Mouse (Mus musculus): ENCODE results near the gene Rps21. TPM values are rescaled to one million over a fixed set of nuclear protein-coding genes. Genes with fewer than 3 reads are reported as not detected.

Rps21 gene
- polyA plus RNA-seq, 1 experiment, result 2,108 TPM

GRCm38 (mm10) chr2:180274523-180274922 lies 17.3 kb downstream of the Rps21 start:
- no peak for TF ChIP-seq CTCF (IDR thresholded peaks at IDR 0.05; ENCODE audit: borderline replicate concordance, extremely low read depth, insufficient read depth, insufficient read length)
- TF ChIP-seq POLR2A (IDR thresholded peaks at IDR 0.05; ENCODE audit: borderline replicate concordance, extremely low read depth, insufficient read depth, insufficient read length, poor library complexity, severe bottlenecking), result no peak
- DNase-seq (ENCODE audit: low read depth), result no peak

GRCm38 (mm10) chr2:180275836-180276235 lies 18.7 kb downstream of the Rps21 start:
- no peak for TF ChIP-seq POLR2A (IDR thresholded peaks at IDR 0.05; ENCODE audit: borderline replicate concordance, extremely low read depth, insufficient read depth, insufficient read length, poor library complexity, severe bottlenecking)
- TF ChIP-seq CTCF (IDR thresholded peaks at IDR 0.05; ENCODE audit: borderline replicate concordance, extremely low read depth, insufficient read depth, insufficient read length), result peak; percentile 98
- DNase-seq (ENCODE audit: low read depth), result peak; percentile 90

GRCm38 (mm10) chr2:180276385-180276784 lies 19.2 kb downstream of the Rps21 start:
- no peak for DNase-seq (ENCODE audit: low read depth)
- TF ChIP-seq CTCF (IDR thresholded peaks at IDR 0.05; ENCODE audit: borderline replicate concordance, extremely low read depth, insufficient read depth, insufficient read length) (no peak), POLR2A (IDR thresholded peaks at IDR 0.05; ENCODE audit: borderline replicate concordance, extremely low read depth, insufficient read depth, insufficient read length, poor library complexity, severe bottlenecking) (no peak)

- TF ChIP-seq CTCF (IDR thresholded peaks at IDR 0.05; ENCODE audit: borderline replicate concordance, extremely low read depth, insufficient read depth, insufficient read length) (no peak), POLR2A (IDR thresholded peaks at IDR 0.05; ENCODE audit: borderline replicate concordance, extremely low read depth, insufficient read depth, insufficient read length, poor library complexity, severe bottlenecking) (no peak)
- DNase-seq (ENCODE audit: low read depth), result no peak
These were observed 19.7 kb downstream of the Rps21 start for GRCm38 (mm10) chr2:180276851-180277259.

- TF ChIP-seq POLR2A (IDR thresholded peaks at IDR 0.05; ENCODE audit: borderline replicate concordance, extremely low read depth, insufficient read depth, insufficient read length, poor library complexity, severe bottlenecking) (no peak), CTCF (IDR thresholded peaks at IDR 0.05; ENCODE audit: borderline replicate concordance, extremely low read depth, insufficient read depth, insufficient read length) (no peak)
- no peak for DNase-seq (ENCODE audit: low read depth)
These were observed 20.7 kb downstream of the Rps21 start for GRCm38 (mm10) chr2:180277773-180278320.

- TF ChIP-seq CTCF (IDR thresholded peaks at IDR 0.05; ENCODE audit: borderline replicate concordance, extremely low read depth, insufficient read depth, insufficient read length), result no peak
- TF ChIP-seq POLR2A (IDR thresholded peaks at IDR 0.05; ENCODE audit: borderline replicate concordance, extremely low read depth, insufficient read depth, insufficient read length, poor library complexity, severe bottlenecking), result no peak
- no peak for DNase-seq (ENCODE audit: low read depth)
These were observed 22.1 kb downstream of the Rps21 start for GRCm38 (mm10) chr2:180279321-180279720.

- TF ChIP-seq POLR2A (IDR thresholded peaks at IDR 0.05; ENCODE audit: borderline replicate concordance, extremely low read depth, insufficient read depth, insufficient read length, poor library complexity, severe bottlenecking) (no peak), CTCF (IDR thresholded peaks at IDR 0.05; ENCODE audit: borderline replicate concordance, extremely low read depth, insufficient read depth, insufficient read length) (no peak)
- no peak for DNase-seq (ENCODE audit: low read depth)
These were observed 31.8 kb downstream of the Rps21 start for GRCm38 (mm10) chr2:180288966-180289365.

GRCm38 (mm10) chr2:180289440-180290108 lies 32.4 kb downstream of the Rps21 start, which contains the start of gene Rbbp8nl:
TSS of gene Rbbp8nl (minus strand) at chr2:180289879.
- TF ChIP-seq POLR2A (IDR thresholded peaks at IDR 0.05; ENCODE audit: borderline replicate concordance, extremely low read depth, insufficient read depth, insufficient read length, poor library complexity, severe bottlenecking), result no peak
- TF ChIP-seq CTCF (IDR thresholded peaks at IDR 0.05; ENCODE audit: borderline replicate concordance, extremely low read depth, insufficient read depth, insufficient read length), result no peak
- DNase-seq (ENCODE audit: low read depth), result no peak

GRCm38 (mm10) chr2:180290503-180290902 lies 33.3 kb downstream of the Rps21 start:
- no peak for DNase-seq (ENCODE audit: low read depth)
- no peak for TF ChIP-seq CTCF (IDR thresholded peaks at IDR 0.05; ENCODE audit: borderline replicate concordance, extremely low read depth, insufficient read depth, insufficient read length)
- TF ChIP-seq POLR2A (IDR thresholded peaks at IDR 0.05; ENCODE audit: borderline replicate concordance, extremely low read depth, insufficient read depth, insufficient read length, poor library complexity, severe bottlenecking), result no peak

- TF ChIP-seq CTCF (IDR thresholded peaks at IDR 0.05; ENCODE audit: borderline replicate concordance, extremely low read depth, insufficient read depth, insufficient read length) (no peak), POLR2A (IDR thresholded peaks at IDR 0.05; ENCODE audit: borderline replicate concordance, extremely low read depth, insufficient read depth, insufficient read length, poor library complexity, severe bottlenecking) (no peak)
- no peak for DNase-seq (ENCODE audit: low read depth)
These were observed 34.4 kb downstream of the Rps21 start for GRCm38 (mm10) chr2:180291566-180291965.

GRCm38 (mm10) chr2:180292026-180292425 lies 34.8 kb downstream of the Rps21 start:
- TF ChIP-seq CTCF (IDR thresholded peaks at IDR 0.05; ENCODE audit: borderline replicate concordance, extremely low read depth, insufficient read depth, insufficient read length) (no peak), POLR2A (IDR thresholded peaks at IDR 0.05; ENCODE audit: borderline replicate concordance, extremely low read depth, insufficient read depth, insufficient read length, poor library complexity, severe bottlenecking) (no peak)
- no peak for DNase-seq (ENCODE audit: low read depth)

- TF ChIP-seq POLR2A (IDR thresholded peaks at IDR 0.05; ENCODE audit: borderline replicate concordance, extremely low read depth, insufficient read depth, insufficient read length, poor library complexity, severe bottlenecking) (no peak), CTCF (IDR thresholded peaks at IDR 0.05; ENCODE audit: borderline replicate concordance, extremely low read depth, insufficient read depth, insufficient read length) (no peak)
- no peak for DNase-seq (ENCODE audit: low read depth)
These were observed 35.7 kb downstream of the Rps21 start for GRCm38 (mm10) chr2:180292906-180293305.
